Mouse (Mus musculus): ENCODE data around the gene Foxs1.

GRCm38 (mm10) chr2:152913471-152913870 lies 19.5 kb downstream of the Foxs1 start:
- no peak for TF ChIP-seq POLR2A (IDR thresholded peaks at IDR 0.05; ENCODE audit: extremely low read depth, insufficient read depth, low read length)
- TF ChIP-seq CTCF (IDR thresholded peaks at IDR 0.05; ENCODE audit: extremely low read depth, insufficient read depth, low read length): no peak

All from cortical plate, adult 2 months (tissue).